Mouse (Mus musculus) ES-E14 (cell line): Measurements from ENCODE around the gene Atrn. TPM values are rescaled to one million over a fixed set of nuclear protein-coding genes. Genes with fewer than 3 reads are reported as not detected.

Experiments
- DNase-seq: peaks from one replicate; pipeline ENCODE4 v3.0.0-alpha.2; 2013; ENCODE audit warnings: low read depth, low spot score
- H3K27ac ChIP-seq: 2 replicates; pipeline ENCODE4 v1.5.1; 2012; ENCODE audit warnings: low read depth, mild to moderate bottlenecking, low read length, moderate library complexity, mixed read lengths; ENCODE audit not compliant: poor library complexity, insufficient read depth, severe bottlenecking
- H3K36me3 ChIP-seq: 2 replicates; pipeline ENCODE4 v1.6.1; 2012; ENCODE audit warnings: mild to moderate bottlenecking, low read length, moderate library complexity, mixed read lengths; ENCODE audit not compliant: control insufficient read depth, poor library complexity, insufficient read depth, severe bottlenecking
- H3K4me1 ChIP-seq, 2 experiments: fragments of 150-350 bp in 1 of 2; sonication (generic) in 1 of 2; 2 replicates each; pipeline ENCODE4 v1.6.1; 2012; ENCODE audit warnings: low read length in 2 of 2, mild to moderate bottlenecking in 1 of 2, mixed read lengths in 1 of 2; ENCODE audit not compliant: control insufficient read depth in 2 of 2, insufficient read depth in 2 of 2, poor library complexity in 1 of 2
- H3K4me3 ChIP-seq, 2 experiments: fragments of 150-350 bp in 1 of 2; sonication (generic) in 1 of 2; 2 replicates each; pipeline ENCODE4 v1.5.1; 2012; ENCODE audit warnings: low read length in 2 of 2, low read depth in 1 of 2, mild to moderate bottlenecking in 1 of 2, mixed read lengths in 1 of 2; ENCODE audit not compliant: insufficient read depth in 1 of 2, poor library complexity in 1 of 2, severe bottlenecking in 1 of 2
- H3K9ac ChIP-seq: 2 replicates; pipeline ENCODE4 v1.6.1; 2012; ENCODE audit warnings: low read depth, mild to moderate bottlenecking, low read length, mixed read lengths; ENCODE audit not compliant: poor library complexity, insufficient read depth, severe bottlenecking
- H3K9me3 ChIP-seq: fragments of 150-350 bp; sonication (generic); 2 replicates; pipeline ENCODE4 v1.6.1; 2012; ENCODE audit warnings: low read depth, mild to moderate bottlenecking, low read length; ENCODE audit not compliant: control insufficient read depth, insufficient read depth
- CHD2 ChIP-seq: IDR thresholded peaks from 2 replicates; pipeline ENCODE4 v1.6.1; 2014; ENCODE audit warnings: mild to moderate bottlenecking, low read depth, low read length, inconsistent platforms
- HCFC1 ChIP-seq: IDR thresholded peaks from 2 replicates; pipeline ENCODE4 v1.6.1; 2012; ENCODE audit warnings: low read length, inconsistent platforms, borderline replicate concordance; ENCODE audit not compliant: insufficient read depth
- MAFK ChIP-seq: IDR thresholded peaks from 2 replicates; pipeline ENCODE4 v1.6.1; 2014; ENCODE audit warnings: mild to moderate bottlenecking, low read depth, low read length, inconsistent platforms; ENCODE audit not compliant: insufficient read depth
- ZC3H11A ChIP-seq: IDR thresholded peaks from 2 replicates; pipeline ENCODE4 v1.6.1; 2012; ENCODE audit warnings: low read depth, mild to moderate bottlenecking, inconsistent platforms, low read length, borderline replicate concordance
- ZNF384 ChIP-seq: IDR thresholded peaks from 2 replicates; pipeline ENCODE4 v1.6.1; 2012; ENCODE audit warnings: low read depth, low read length, inconsistent platforms
- in situ Hi-C, 2 experiments: fragments of 600-800 bp; cut with MboI; formaldehyde crosslinking; loops; one replicate each; pipeline ENCODE4 v1.15.1; 2025; ENCODE audit warnings: low sequenced_read_pairs in 2 of 2, inconsistent platforms in 1 of 2; ENCODE audit not compliant: unreplicated experiment in 2 of 2
- total RNA-seq: library from RNA; depleted of rRNA; stranded (reverse); fragments of 300-350 nt; gene quantifications from 2 replicates; pipeline ENCODE4 v1.2.3, GENCODE M21; 2012

Atrn gene
- total RNA-seq, 1 experiment: 17.0 TPM

GRCm38 (mm10) chr2:131052862-131053418 is 146.6 kb downstream of the Atrn start:
- no peak overlapping the region for H3K4me3 ChIP-seq
- in situ Hi-C loops: loop anchor here in 1 of 2 experiments (10.0 kb wide), 1 partner anchor 362 kb away; no protein-coding TSS in a partner anchor
- no peak for TF ChIP-seq ZNF384
- no peak for TF ChIP-seq CHD2
- no peak for TF ChIP-seq HCFC1
- no peak for TF ChIP-seq MAFK
- TF ChIP-seq ZC3H11A: no peak
- DNase-seq: no peak
- no peak overlapping the region for H3K27ac ChIP-seq
- no peaks in the 10 kb centered on the region for H3K36me3 ChIP-seq
- H3K9me3 ChIP-seq: no peaks in the 10 kb centered on the region
- H3K9ac ChIP-seq: no peak overlapping the region
- H3K4me1 ChIP-seq: peaks cover 0 to 16% of the 10 kb centered on the region in 2 experiments; a peak in 1 of 4 replicates

- no peak overlapping the region for H3K27ac ChIP-seq
- H3K9me3 ChIP-seq: no peaks in the 10 kb centered on the region
- H3K4me1 ChIP-seq: peaks cover 0 to 16% of the 10 kb centered on the region in 2 experiments; a peak in 1 of 4 replicates
- no peak overlapping the region for H3K9ac ChIP-seq
- H3K4me3 ChIP-seq: peak overlapping the region; percentile 35 to 54
- in situ Hi-C loops: loop anchor here in 1 of 2 experiments (10.0 kb wide), 1 partner anchor 361 kb away; no protein-coding TSS in a partner anchor
- DNase-seq: no peak
- TF ChIP-seq ZNF384: no peak
- no peak for TF ChIP-seq CHD2
- TF ChIP-seq ZC3H11A: no peak
- TF ChIP-seq HCFC1: no peak
- no peak for TF ChIP-seq MAFK
- H3K36me3 ChIP-seq: no peaks in the 10 kb centered on the region
Measured at GRCm38 (mm10) chr2:131053851-131054645, 147.8 kb downstream of the Atrn start.

GRCm38 (mm10) chr2:131054646-131055264 is 148.5 kb downstream of the Atrn start:
- Histone ChIP-seq H3K9me3 (no peaks in the 10 kb centered on the region), H3K9ac (0 out of 2 replicates have a peak overlapping the region, but pooled peaks have one; percentile 19), H3K36me3 (no peaks in the 10 kb centered on the region), H3K27ac (no peak overlapping the region), H3K4me1 (peaks cover 0 to 16% of the 10 kb centered on the region in 2 experiments; a peak in 1 of 4 replicates), H3K4me3 (peak overlapping the region; percentile 35 to 54; a peak in 3 of 4 replicates)
- DNase-seq: no peak
- TF ChIP-seq ZNF384 (no peak), CHD2 (no peak), HCFC1 (no peak), ZC3H11A (no peak), MAFK (no peak)
- in situ Hi-C loops: loop anchor here in 1 of 2 experiments (10.0 kb wide), 1 partner anchor 360 kb away; no protein-coding TSS in a partner anchor

GRCm38 (mm10) chr2:131055631-131056030 is 149.3 kb downstream of the Atrn start:
- peaks cover 0 to 16% of the 10 kb centered on the region in 2 experiments; a peak in 1 of 4 replicates for H3K4me1 ChIP-seq
- H3K4me3 ChIP-seq: peak overlapping the region in 1 of 2 experiments; percentile 33; a peak in 1 of 4 replicates
- H3K9ac ChIP-seq: no peak overlapping the region
- H3K27ac ChIP-seq: no peak overlapping the region
- TF ChIP-seq HCFC1 (no peak), CHD2 (no peak), ZC3H11A (no peak), ZNF384 (no peak), MAFK (no peak)
- H3K36me3 ChIP-seq: no peaks in the 10 kb centered on the region
- peak; percentile 86 for DNase-seq
- no peaks in the 10 kb centered on the region for H3K9me3 ChIP-seq
- in situ Hi-C loops: loop anchor here in 1 of 2 experiments (10.0 kb wide), 1 partner anchor 359 kb away; no protein-coding TSS in a partner anchor
